Mouse (Mus musculus) olfactory bulb, adult 2 months (tissue): ENCODE measurements around the gene Ryr2.

Source experiments
- CTCF ChIP-seq: fragments of 200-500 bp; IDR thresholded peaks from 2 replicates; pipeline ENCODE4 v1.5.1; 2012; ENCODE audit warnings: low read depth, mild to moderate bottlenecking, low read length, moderate library complexity; ENCODE audit not compliant: insufficient read depth
- POLR2A ChIP-seq: fragments of 200-500 bp; IDR thresholded peaks from 2 replicates; pipeline ENCODE4 v1.6.1; 2012; ENCODE audit warnings: mild to moderate bottlenecking, low read depth, low read length, moderate library complexity; ENCODE audit not compliant: insufficient read depth

- TF ChIP-seq POLR2A (no peak), CTCF (no peak)
These were observed 203.9 kb downstream of the Ryr2 start for GRCm38 (mm10) chr13:11902856-11903255.
